ENCODE assay signal across 14 mouse cellular contexts in genomic region chr12:31836211-31836610, GRCm38 (mm10).
"Had no signal": no experiment of that assay in that cellular context is flagged by ENCODE, and none has a peak within 500 bp of the region (broad histone marks: within the 10 kb centered on the region; RNA-seq: fewer than 3 reads in every experiment).

No protein-coding gene starts in this region.

- H3K27ac ChIP-seq: lung, embryonic 15.5 days; macrophage; midbrain, embryonic 12.5 days; midbrain, embryonic 15.5 days; neural tube, embryonic 12.5 days; stomach, embryonic 15.5 days; stomach, postnatal 0 days had no signal

- H3K9me3 ChIP-seq: lung, embryonic 15.5 days; megakaryocyte, embryonic 14.5 days; midbrain, embryonic 12.5 days; midbrain, embryonic 15.5 days; neural tube, embryonic 12.5 days; stomach, embryonic 15.5 days had no signal

- H3K4me2 ChIP-seq: lung, embryonic 15.5 days; midbrain, embryonic 12.5 days; midbrain, embryonic 15.5 days; neural tube, embryonic 12.5 days; stomach, embryonic 15.5 days had no signal

- H3K36me3 ChIP-seq: lung, embryonic 15.5 days; midbrain, embryonic 12.5 days; midbrain, embryonic 15.5 days; neural tube, embryonic 12.5 days; stomach, embryonic 15.5 days had no signal

- H3K9ac ChIP-seq: liver, postnatal 0 days; lung, embryonic 15.5 days; midbrain, embryonic 12.5 days; midbrain, embryonic 15.5 days; neural tube, embryonic 12.5 days; stomach, embryonic 15.5 days had no signal

- ATAC-seq: liver, postnatal 0 days; midbrain, embryonic 15.5 days had no signal

- DNase-seq: liver, postnatal 0 days; lung, adult 2 months; lung, postnatal 14 days; right cerebral cortex, postnatal 14 days; thymus, postnatal 25 days; thymus, postnatal 4 days had no signal

- H3K27me3 ChIP-seq: lung, embryonic 15.5 days; megakaryocyte, embryonic 14.5 days; midbrain, embryonic 12.5 days; midbrain, embryonic 15.5 days; neural tube, embryonic 12.5 days; stomach, embryonic 15.5 days had no signal

- H3K4me3 ChIP-seq: lung, embryonic 15.5 days; megakaryocyte, embryonic 14.5 days; midbrain, embryonic 12.5 days; midbrain, embryonic 15.5 days; neural tube, embryonic 12.5 days; stomach, embryonic 15.5 days had no signal

- H3K4me1 ChIP-seq: lung, embryonic 15.5 days; midbrain, embryonic 15.5 days; neural tube, embryonic 12.5 days; stomach, embryonic 15.5 days had no signal
